Mouse (Mus musculus) kidney, adult 2 months (tissue): ENCODE data around the gene Cacng6.

ENCODE experiments used
- CTCF ChIP-seq: fragments of 200-500 bp; conservative IDR thresholded peaks from 2 replicates; pipeline ENCODE4 v1.5.1; 2011; ENCODE audit warnings: low read depth, mild to moderate bottlenecking, control low read depth, low read length, moderate library complexity, mixed read lengths; ENCODE audit not compliant: insufficient read depth, insufficient read length
- POLR2A ChIP-seq: fragments of 200-500 bp; IDR thresholded peaks from one replicate; pipeline ENCODE4 v1.6.1; 2011; ENCODE audit warnings: low read depth, low read length, control low read depth

DNA sequence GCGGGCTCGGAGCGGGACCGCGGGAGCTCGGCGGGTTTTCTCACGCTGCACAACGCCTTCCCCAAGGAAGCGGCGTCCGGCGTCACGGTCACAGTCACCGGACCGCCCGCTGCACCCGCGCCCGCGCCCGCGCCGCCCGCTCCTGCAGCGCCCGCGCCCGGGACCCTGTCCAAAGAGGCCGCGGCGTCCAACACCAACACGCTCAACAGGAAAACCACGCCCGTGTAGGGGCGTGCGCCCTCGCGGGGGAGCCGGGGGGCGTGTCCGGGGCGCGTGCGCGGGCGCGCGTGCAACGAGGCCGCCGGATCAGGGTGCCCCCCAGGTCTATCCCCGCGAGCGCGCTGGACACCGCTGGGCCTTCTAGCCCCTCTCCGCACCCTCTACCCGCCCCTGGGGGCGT is 8.6 kb upstream of the Cacng6 start:
- no peak for TF ChIP-seq CTCF
- TF ChIP-seq POLR2A = no peak
